17 mouse cellular contexts compared by ENCODE assay signal in genomic region chr3:145508550-145508949, GRCm38 (mm10).
"Had no signal": no experiment of that assay in that cellular context is flagged by ENCODE, and none has a peak within 500 bp of the region (broad histone marks: within the 10 kb centered on the region; RNA-seq: fewer than 3 reads in every experiment).

No protein-coding gene starts in this region.

- H3K4me1 ChIP-seq: limb, embryonic 12.5 days; limb, embryonic 15.5 days; megakaryocyte, embryonic 14.5 days; midbrain, embryonic 10.5 days; midbrain, embryonic 13.5 days had no signal

- ATAC-seq: intestine, postnatal 0 days; midbrain, embryonic 13.5 days had no signal

- H3K9ac ChIP-seq: limb, embryonic 12.5 days; limb, embryonic 15.5 days; midbrain, embryonic 13.5 days had no signal

- H3K4me3 ChIP-seq: left cerebral cortex, adult 2 months; limb, embryonic 12.5 days; limb, embryonic 15.5 days; megakaryocyte, embryonic 14.5 days; midbrain, embryonic 10.5 days; midbrain, embryonic 13.5 days had no signal

- H3K36me3 ChIP-seq: limb, embryonic 12.5 days; limb, embryonic 15.5 days; midbrain, embryonic 10.5 days; midbrain, embryonic 13.5 days had no signal

- DNase-seq: kidney, adult 2 months; kidney, postnatal 36 days; layer of hippocampus, postnatal 36 days; left cerebral cortex, postnatal 4 days; lung, adult 2 months; lung, postnatal 14 days; thymus, adult 18-20 months; thymus, postnatal 36 days had no signal

- H3K9me3 ChIP-seq: limb, embryonic 12.5 days; limb, embryonic 15.5 days; megakaryocyte, embryonic 14.5 days; midbrain, embryonic 10.5 days; midbrain, embryonic 13.5 days had no signal

- H3K27ac ChIP-seq: kidney, postnatal 0 days; left cerebral cortex, adult 2 months; limb, embryonic 12.5 days; limb, embryonic 15.5 days; macrophage; midbrain, embryonic 10.5 days; midbrain, embryonic 13.5 days had no signal

- H3K27me3 ChIP-seq: limb, embryonic 12.5 days; limb, embryonic 15.5 days; megakaryocyte, embryonic 14.5 days; midbrain, embryonic 13.5 days had no signal

- H3K4me2 ChIP-seq: limb, embryonic 12.5 days; limb, embryonic 15.5 days; midbrain, embryonic 13.5 days had no signal
